Mouse (Mus musculus) spleen, adult 2 months (tissue): ENCODE measurements around the gene Glb1.

Source experiments
- CTCF ChIP-seq: fragments of 200-500 bp; IDR thresholded peaks from 2 replicates; pipeline ENCODE4 v1.5.1; 2011; ENCODE audit warnings: mild to moderate bottlenecking, inconsistent platforms; ENCODE audit not compliant: insufficient read depth, insufficient read length, insufficient replicate concordance; ENCODE audit errors: extremely low read depth
- POLR2A ChIP-seq: fragments of 200-500 bp; IDR thresholded peaks from 2 replicates; pipeline ENCODE4 v1.6.1; 2011; ENCODE audit warnings: low read depth, low read length, inconsistent platforms

DNA sequence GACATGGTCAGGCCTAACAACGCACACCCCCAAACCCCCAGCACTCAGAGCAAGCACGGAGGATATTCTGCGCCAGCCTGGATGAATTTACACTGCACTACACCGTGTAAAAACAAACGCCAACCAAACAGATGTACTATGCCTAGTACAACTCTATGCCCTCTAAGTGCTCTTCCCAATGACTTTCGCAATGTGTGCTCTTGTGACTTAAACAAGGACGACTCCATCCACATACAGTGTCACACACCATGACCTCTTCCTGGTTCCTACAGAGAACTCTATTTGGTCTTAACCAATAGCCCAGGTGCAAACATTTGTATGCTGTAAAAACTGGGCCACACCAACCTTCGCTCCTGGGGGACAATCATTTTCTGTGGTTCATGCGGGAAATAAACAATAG lies 121.6 kb downstream of the Glb1 start:
- no peak for TF ChIP-seq CTCF
- TF ChIP-seq POLR2A = no peak
